Mouse (Mus musculus): ENCODE measurements around the gene Timm44. TPM values are rescaled to one million over a fixed set of nuclear protein-coding genes. Genes with fewer than 3 reads are reported as not detected.

Gene Timm44
- polyA plus RNA-seq, 1 experiment: 147 TPM

Other genes starting within 250 kb of the Timm44 start
- 12.1 and 18.7 TPM in 2 replicates for gene Cd209f, start 170.1 kb downstream of the Timm44 start, polyA plus RNA-seq (2012; ENCODE audit: insufficient read depth, insufficient read length, missing spikeins)
- 3.6 and 8.0 TPM in 2 replicates for gene Cd209g, start 141.8 kb downstream of the Timm44 start, polyA plus RNA-seq (2012; ENCODE audit: insufficient read depth, insufficient read length, missing spikeins)
- 11.1 and 12.3 TPM in 2 replicates for gene Evi5l, start 109.3 kb downstream of the Timm44 start, polyA plus RNA-seq (2012; ENCODE audit: insufficient read depth, insufficient read length, missing spikeins)
- gene Prr36, start 58.5 kb downstream of the Timm44 start, polyA plus RNA-seq (2012; ENCODE audit: insufficient read depth, insufficient read length, missing spikeins): 0.28 TPM in 1 of 2 replicates, not detected in the other
- not detected in 2 replicates for gene Lrrc8e, start 49.1 kb downstream of the Timm44 start, polyA plus RNA-seq (2012; ENCODE audit: insufficient read depth, insufficient read length, missing spikeins)
- gene Map2k7, start 37.2 kb downstream of the Timm44 start, polyA plus RNA-seq (2012; ENCODE audit: insufficient read depth, insufficient read length, missing spikeins): 29.3 and 35.9 TPM in 2 replicates
- not detected in 2 replicates for gene Gm49320, start 37.0 kb downstream of the Timm44 start, polyA plus RNA-seq (2012; ENCODE audit: insufficient read depth, insufficient read length, missing spikeins)
- 1.5 TPM in 1 of 2 replicates, not detected in the other for gene Tgfbr3l, start 27.7 kb downstream of the Timm44 start, polyA plus RNA-seq (2012; ENCODE audit: insufficient read depth, insufficient read length, missing spikeins)
- gene Snapc2, start 22.8 kb downstream of the Timm44 start, polyA plus RNA-seq (2012; ENCODE audit: insufficient read depth, insufficient read length, missing spikeins): 11.6 and 13.5 TPM in 2 replicates
- 1.7 TPM in 1 of 2 replicates, not detected in the other for gene Ctxn1, start 16.6 kb downstream of the Timm44 start, polyA plus RNA-seq (2012; ENCODE audit: insufficient read depth, insufficient read length, missing spikeins)
- 8.4 and 12.7 TPM in 2 replicates for gene Ccl25, start 49.3 kb upstream of the Timm44 start, polyA plus RNA-seq (2012; ENCODE audit: insufficient read depth, insufficient read length, missing spikeins)
- gene Elavl1, start 49.5 kb upstream of the Timm44 start, polyA plus RNA-seq (2012; ENCODE audit: insufficient read depth, insufficient read length, missing spikeins): 29.5 and 50.5 TPM in 2 replicates
- gene Cers4, start 217.1 kb upstream of the Timm44 start, polyA plus RNA-seq (2012; ENCODE audit: insufficient read depth, insufficient read length, missing spikeins): 5.7 and 6.6 TPM in 2 replicates

Measured in brown adipose tissue, adult 24 weeks (tissue).